Mouse (Mus musculus) liver, embryonic 12.5 days (tissue): ENCODE results near the gene Bcat1. TPM values are rescaled to one million over a fixed set of nuclear protein-coding genes. Genes with fewer than 3 reads are reported as not detected.

Source experiments
- ATAC-seq: fragments of 200-750 bp; cut with Nextera tagmentation; 2 replicates; pipeline ENCODE4 v1.8.0; 2017; ENCODE audit warnings: moderate number of reproducible peaks, mild to moderate bottlenecking, moderate library complexity
- H3K27ac ChIP-seq: fragments of 300-500 bp; sonication (generic); 2 replicates; pipeline ENCODE4 v1.5.1; 2016; ENCODE audit warnings: mild to moderate bottlenecking
- H3K27me3 ChIP-seq: fragments of 300-500 bp; sonication (generic); replicated peaks from 2 replicates; pipeline ENCODE4 v1.6.1; 2016; ENCODE audit warnings: mild to moderate bottlenecking, moderate library complexity
- H3K36me3 ChIP-seq: fragments of 300-500 bp; sonication (generic); 2 replicates; pipeline ENCODE4 v1.6.1; 2016; ENCODE audit warnings: mild to moderate bottlenecking, moderate library complexity
- H3K4me1 ChIP-seq: fragments of 300-500 bp; sonication (generic); 2 replicates; pipeline ENCODE4 v1.6.1; 2016
- H3K4me2 ChIP-seq: fragments of 300-500 bp; sonication (generic); 2 replicates; pipeline ENCODE4 v1.6.1; 2016; ENCODE audit warnings: mild to moderate bottlenecking, moderate library complexity
- H3K4me3 ChIP-seq: fragments of 300-500 bp; sonication (generic); 2 replicates; pipeline ENCODE4 v1.5.1; 2016; ENCODE audit warnings: mild to moderate bottlenecking, moderate library complexity
- H3K9ac ChIP-seq: fragments of 300-500 bp; sonication (generic); 2 replicates; pipeline ENCODE4 v1.6.1; 2016; ENCODE audit warnings: mild to moderate bottlenecking, moderate library complexity
- H3K9me3 ChIP-seq: fragments of 300-500 bp; sonication (generic); replicated peaks from 2 replicates; pipeline ENCODE4 v1.6.1; 2016; ENCODE audit warnings: mild to moderate bottlenecking, moderate library complexity
- WGBS: fragments of 180-500 bp; shearing (Covaris S2); methylation state at CpG from one replicate; pipeline ENCODE4 v1.1.7; 2016; ENCODE audit not compliant: insufficient replicate concordance; 5-methylcytosine and 5-hydroxymethylcytosine counted together
- polyA plus RNA-seq: library from polyadenylated mRNA; unstranded; fragments of >200 nt; fragmentation: Nextera tagmentation; extraction: Ambion mirVana; gene quantifications from 2 replicates; pipeline ENCODE4 v1.2.1, GENCODE M21; 2016

Bcat1 gene
- polyA plus RNA-seq, 1 experiment from 2014 or later: 0.93 TPM

DNA sequence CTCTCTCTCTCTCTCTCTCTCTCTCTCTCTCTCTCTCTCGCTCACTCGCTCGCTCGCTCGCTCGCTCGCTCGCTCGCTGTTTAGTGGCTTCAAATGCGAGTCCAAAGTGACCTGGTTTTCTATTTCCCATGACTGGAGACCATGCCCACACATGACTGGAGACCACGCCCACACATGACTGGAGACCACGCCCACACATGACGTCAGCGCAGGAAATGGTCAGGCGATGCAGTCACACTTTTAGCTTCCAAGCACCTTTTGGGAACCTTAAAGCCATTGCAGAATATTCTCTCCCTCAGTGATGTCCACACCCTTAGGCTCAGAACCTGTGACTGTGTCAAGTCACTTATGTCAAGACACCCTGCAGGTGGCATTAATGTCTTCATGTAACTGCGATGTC lies 59.3 kb downstream of the Bcat1 start:
- Histone ChIP-seq H3K9ac (no peak overlapping the region), H3K27me3 (no peaks in the 10 kb centered on the region), H3K27ac (no peak overlapping the region), H3K4me3 (no peak overlapping the region), H3K4me2 (no peak overlapping the region), H3K4me1 (peaks cover 5% of the 10 kb centered on the region; the same call in 1 of the 2 replicates), H3K36me3 (no peaks in the 10 kb centered on the region), H3K9me3 (no peaks in the 10 kb centered on the region)
- ATAC-seq: no peak
- WGBS: 85% methylated on average over 16 of the region's 16 CpGs

DNA sequence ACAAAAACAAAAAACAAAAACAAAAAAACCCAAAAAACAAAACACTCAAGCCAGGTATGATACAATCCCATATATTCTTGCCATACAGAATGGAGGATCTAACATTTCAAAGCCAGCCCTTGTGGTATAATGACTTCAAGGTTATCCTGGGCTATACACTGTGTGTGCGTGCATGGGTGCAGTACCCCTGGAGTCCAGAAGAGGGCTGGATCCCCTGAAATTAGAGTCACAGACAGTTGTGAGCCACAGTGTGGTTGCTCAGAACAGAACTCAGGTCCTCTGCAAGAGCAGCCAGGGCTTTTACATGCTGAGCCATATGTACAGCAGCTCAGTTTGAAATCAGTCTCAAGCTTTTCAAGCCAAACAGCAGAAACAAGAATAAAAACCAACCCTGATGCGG lies 61.0 kb downstream of the Bcat1 start:
- no peaks in the 10 kb centered on the region for H3K36me3 ChIP-seq
- H3K9me3 ChIP-seq: no peaks in the 10 kb centered on the region
- peaks cover 4% of the 10 kb centered on the region; the same call in 1 of the 2 replicates for H3K4me1 ChIP-seq
- no peak for ATAC-seq
- no peak overlapping the region for H3K27ac ChIP-seq
- WGBS: 93% methylated on average over 2 of the region's 2 CpGs
- no peaks in the 10 kb centered on the region for H3K27me3 ChIP-seq
- no peak overlapping the region for H3K9ac ChIP-seq
- H3K4me2 ChIP-seq: no peak overlapping the region
- no peak overlapping the region for H3K4me3 ChIP-seq

DNA sequence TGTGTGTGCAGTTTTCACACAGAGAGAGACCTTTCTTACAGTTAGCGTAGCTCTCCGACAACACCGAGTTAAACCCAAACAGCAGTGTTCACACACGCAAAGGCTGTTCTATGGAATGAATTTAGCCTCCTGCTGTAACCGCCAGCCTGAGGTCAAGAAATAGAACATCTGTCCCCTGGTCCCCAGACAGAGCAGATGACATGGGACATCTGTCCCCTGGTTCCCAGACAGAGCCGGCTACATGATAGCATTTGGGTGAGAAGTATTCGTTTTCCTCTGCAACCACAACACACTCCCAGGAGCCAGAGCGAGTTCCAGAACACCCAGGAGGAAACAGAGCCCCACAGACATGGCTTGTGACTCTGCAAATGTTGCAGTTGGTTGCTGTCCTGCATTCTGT lies 63.3 kb downstream of the Bcat1 start:
- Histone ChIP-seq H3K27ac (no peak overlapping the region), H3K27me3 (no peaks in the 10 kb centered on the region), H3K9ac (no peak overlapping the region), H3K4me2 (no peak overlapping the region), H3K4me1 (peaks cover under 1% of the 10 kb centered on the region; the same call in 1 of the 2 replicates), H3K4me3 (no peak overlapping the region), H3K9me3 (no peaks in the 10 kb centered on the region), H3K36me3 (no peaks in the 10 kb centered on the region)
- 66% methylated on average over 8 of the region's 8 CpGs for WGBS
- no peak for ATAC-seq

DNA sequence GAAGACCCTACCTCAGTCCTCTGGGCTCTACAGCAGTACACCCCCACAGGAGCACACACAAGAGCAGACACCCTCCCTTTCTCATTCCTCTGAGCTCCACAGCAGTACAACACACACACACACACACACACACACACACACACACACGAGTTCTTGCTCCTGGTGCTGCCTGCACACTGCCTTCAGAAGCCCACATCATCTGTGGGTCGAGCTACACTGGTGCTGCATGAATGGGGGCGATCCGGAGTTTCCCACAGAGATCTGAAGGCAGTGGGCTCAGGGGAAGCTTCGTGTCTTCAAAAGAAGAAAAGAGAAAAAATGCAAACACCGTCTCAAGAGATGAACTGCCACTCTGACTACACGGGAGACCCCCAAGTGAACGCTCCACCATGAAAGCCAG lies 64.8 kb downstream of the Bcat1 start:
- WGBS: 63% methylated on average over 8 of the region's 8 CpGs
- H3K27ac ChIP-seq: no peak overlapping the region
- H3K4me3 ChIP-seq: no peak overlapping the region
- no peak for ATAC-seq
- H3K4me2 ChIP-seq: no peak overlapping the region
- no peaks in the 10 kb centered on the region for H3K4me1 ChIP-seq
- H3K36me3 ChIP-seq: no peaks in the 10 kb centered on the region
- no peaks in the 10 kb centered on the region for H3K27me3 ChIP-seq
- H3K9me3 ChIP-seq: no peaks in the 10 kb centered on the region
- H3K9ac ChIP-seq: no peak overlapping the region

DNA sequence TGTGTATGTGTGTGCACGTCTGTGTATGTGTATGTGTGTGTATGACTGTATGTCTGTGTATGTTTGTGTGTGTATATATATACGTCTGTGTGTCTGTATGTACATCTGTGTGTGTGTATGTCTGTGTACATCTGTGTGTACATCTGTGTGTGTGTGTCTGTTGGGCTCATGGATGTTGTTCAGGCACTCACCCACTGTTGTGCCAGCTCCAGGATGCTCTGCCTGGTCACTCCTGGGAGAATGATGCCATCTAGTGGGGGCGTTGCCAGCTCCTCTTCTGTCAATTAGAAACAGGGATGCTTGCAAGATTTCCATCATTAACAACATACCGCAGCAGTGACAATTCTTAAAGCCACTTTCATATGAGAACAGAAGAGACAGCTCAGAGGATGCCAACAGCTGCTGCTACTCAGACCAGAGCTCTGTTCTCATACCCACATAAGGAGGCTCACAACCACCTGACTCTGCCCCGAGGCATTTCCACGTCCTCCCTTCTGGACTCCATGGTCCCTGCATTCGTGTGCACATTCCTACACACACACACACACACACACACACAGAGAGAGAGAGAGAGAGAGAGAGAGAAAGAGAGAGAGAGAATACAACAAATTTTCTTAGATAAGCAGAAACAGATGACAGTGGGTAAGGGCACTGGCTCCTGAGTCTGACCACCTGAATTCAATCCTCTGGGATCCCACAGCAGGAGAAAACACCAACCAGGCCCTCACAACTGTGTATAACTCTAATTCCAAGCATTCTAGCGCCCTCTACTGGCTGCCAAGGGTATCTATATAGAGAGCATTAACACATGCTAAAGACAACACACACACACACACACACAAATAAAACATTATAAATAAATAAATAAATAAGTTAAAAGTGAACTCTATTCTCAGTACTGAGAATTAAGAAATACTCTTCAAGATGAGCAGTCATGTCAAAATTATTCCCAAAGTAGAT lies 65.8 kb downstream of the Bcat1 start:
- no peaks in the 10 kb centered on the region for H3K4me1 ChIP-seq
- no peak overlapping the region for H3K9ac ChIP-seq
- no peak for ATAC-seq
- no peak overlapping the region for H3K4me2 ChIP-seq
- no peaks in the 10 kb centered on the region for H3K9me3 ChIP-seq
- no peaks in the 10 kb centered on the region for H3K36me3 ChIP-seq
- 59% methylated on average over 8 of the region's 8 CpGs for WGBS
- no peaks in the 10 kb centered on the region for H3K27me3 ChIP-seq
- H3K4me3 ChIP-seq: no peak overlapping the region
- H3K27ac ChIP-seq: no peak overlapping the region

DNA sequence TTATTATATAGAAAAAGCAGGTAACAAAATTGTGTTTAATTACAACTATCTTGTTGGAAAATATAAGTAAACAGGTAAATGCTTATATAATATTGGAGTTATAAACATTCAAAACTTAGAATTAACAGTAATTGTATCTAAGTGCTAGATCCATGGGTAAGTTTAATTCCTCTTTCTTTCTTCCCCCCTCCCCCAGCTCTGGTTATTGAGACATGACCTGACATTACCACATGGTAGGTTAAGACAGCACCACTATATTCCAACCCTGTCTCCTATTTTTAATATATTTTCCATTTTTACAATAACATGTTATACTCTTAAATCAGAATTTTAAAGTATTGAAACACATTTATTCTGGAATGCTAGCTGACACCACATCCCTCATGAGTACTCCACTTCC lies 72.5 kb downstream of the Bcat1 start:
- Histone ChIP-seq H3K4me3 (no peak overlapping the region), H3K4me2 (no peak overlapping the region), H3K4me1 (no peaks in the 10 kb centered on the region), H3K36me3 (no peaks in the 10 kb centered on the region), H3K9me3 (no peaks in the 10 kb centered on the region), H3K9ac (no peak overlapping the region), H3K27ac (no peak overlapping the region), H3K27me3 (no peaks in the 10 kb centered on the region)
- ATAC-seq: no peak

DNA sequence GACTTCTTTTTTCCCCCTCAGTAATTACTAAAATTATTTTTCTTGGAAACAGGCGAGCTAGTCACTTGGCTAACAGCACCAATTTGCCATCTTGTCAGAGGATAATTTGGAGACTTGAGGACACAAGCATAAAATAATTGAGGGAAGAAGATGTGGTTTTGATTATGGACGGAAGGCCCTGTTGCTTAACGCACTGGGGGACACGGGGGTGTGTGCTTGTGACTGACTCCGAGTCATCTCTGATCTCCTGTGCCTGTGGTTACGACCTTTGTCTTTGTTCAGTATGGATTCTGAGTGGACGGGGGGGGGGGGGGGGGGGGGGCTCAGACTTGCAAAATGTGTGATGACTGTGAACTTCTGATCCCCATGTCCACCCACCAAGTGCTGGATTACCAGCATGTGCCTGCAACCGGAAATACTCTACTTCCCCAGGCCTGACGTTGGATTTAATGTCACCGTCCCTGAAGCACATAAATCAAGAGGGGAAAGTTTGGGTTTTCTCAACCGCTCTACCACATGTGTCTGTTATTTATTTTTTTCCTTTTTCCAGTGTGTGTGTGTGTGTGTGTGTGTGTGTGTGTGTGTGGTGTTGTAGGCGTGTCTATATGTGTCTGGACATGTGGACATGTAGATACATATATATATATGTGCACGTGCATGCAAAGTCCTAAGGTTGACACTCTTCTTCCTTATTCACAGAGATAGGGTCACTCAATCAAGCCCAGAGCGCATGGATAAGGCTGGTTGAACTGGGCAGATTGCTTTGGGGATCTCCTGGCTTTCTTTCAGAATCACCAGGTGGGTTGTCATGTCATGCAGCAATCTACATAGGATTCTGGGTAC lies 73.7 kb downstream of the Bcat1 start:
- Histone ChIP-seq H3K9me3 (no peaks in the 10 kb centered on the region), H3K4me3 (no peak overlapping the region), H3K4me2 (no peak overlapping the region), H3K9ac (no peak overlapping the region), H3K27ac (no peak overlapping the region), H3K4me1 (no peaks in the 10 kb centered on the region), H3K27me3 (no peaks in the 10 kb centered on the region), H3K36me3 (no peaks in the 10 kb centered on the region)
- 56% methylated on average over 12 of the region's 14 CpGs for WGBS
- no peak for ATAC-seq

DNA sequence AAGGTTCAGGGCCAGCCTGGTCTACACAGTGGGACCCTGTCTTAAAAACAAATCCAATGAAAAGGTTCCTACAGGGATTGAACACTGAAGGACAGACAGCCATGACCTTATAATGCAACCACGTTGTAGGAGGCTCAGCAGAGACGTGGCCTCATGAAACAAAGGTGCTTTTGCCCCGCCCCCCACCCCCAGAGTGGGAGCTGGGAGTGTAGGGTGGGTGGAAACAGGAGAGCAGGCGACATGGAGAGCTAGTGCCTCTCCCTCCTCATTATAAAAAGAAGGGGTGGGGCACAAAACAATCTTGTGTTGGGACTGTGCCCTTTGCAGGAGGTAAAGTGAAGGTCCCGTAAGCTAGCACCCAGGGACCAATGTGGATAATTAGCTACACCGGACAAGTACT lies 74.5 kb downstream of the Bcat1 start:
- WGBS: 64% methylated on average over 6 of the region's 6 CpGs
- Histone ChIP-seq H3K4me2 (no peak overlapping the region), H3K4me1 (no peaks in the 10 kb centered on the region), H3K27me3 (no peaks in the 10 kb centered on the region), H3K9ac (no peak overlapping the region), H3K36me3 (no peaks in the 10 kb centered on the region), H3K27ac (no peak overlapping the region), H3K9me3 (no peaks in the 10 kb centered on the region), H3K4me3 (no peak overlapping the region)
- ATAC-seq: no peak

DNA sequence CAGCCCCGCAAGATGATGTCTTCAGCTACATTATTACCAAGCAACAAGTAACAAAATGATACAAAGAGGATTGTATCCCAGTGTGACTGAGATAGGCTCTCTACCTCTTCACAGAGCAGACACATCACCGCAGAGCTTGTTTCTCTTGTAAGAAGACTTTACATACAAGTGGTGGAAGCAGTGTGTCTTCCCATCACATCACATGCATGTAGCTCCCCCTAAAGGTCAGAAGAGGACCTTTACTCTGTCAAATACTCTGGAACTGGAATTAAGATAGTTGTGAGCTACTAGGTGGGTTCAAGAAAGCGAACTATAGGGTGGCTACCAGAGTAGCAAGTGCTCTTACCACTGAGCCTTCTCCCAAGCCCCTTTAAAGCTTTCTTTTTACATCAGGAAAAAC lies 78.8 kb downstream of the Bcat1 start:
- no peak for ATAC-seq
- H3K4me3 ChIP-seq: no peak overlapping the region
- WGBS: 71% methylated on average over 3 of the region's 3 CpGs
- no peak overlapping the region for H3K9ac ChIP-seq
- H3K36me3 ChIP-seq: no peaks in the 10 kb centered on the region
- H3K27me3 ChIP-seq: no peaks in the 10 kb centered on the region
- no peak overlapping the region for H3K27ac ChIP-seq
- H3K4me1 ChIP-seq: no peaks in the 10 kb centered on the region
- no peaks in the 10 kb centered on the region for H3K9me3 ChIP-seq
- H3K4me2 ChIP-seq: no peak overlapping the region

DNA sequence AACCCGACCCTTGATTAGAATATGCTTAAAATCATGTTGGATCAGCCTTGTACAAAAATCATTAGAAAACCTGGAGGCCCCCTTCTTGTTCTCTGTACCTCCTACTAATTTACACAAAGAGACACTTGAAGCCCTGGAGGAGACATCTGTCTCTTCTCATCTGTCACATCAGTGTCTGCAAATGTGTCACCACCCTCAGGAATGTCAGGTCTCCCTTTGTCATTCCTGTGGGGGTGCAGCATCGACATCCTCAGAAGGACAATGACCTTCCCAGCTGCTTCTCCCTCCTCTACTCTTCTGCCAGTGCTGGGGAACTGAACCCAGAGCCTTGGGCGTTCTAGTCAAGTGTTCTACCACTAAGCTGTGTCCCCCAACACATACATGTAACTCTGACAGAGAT lies 83.9 kb downstream of the Bcat1 start:
- no peaks in the 10 kb centered on the region for H3K4me1 ChIP-seq
- H3K36me3 ChIP-seq: no peaks in the 10 kb centered on the region
- whole genome bisulfite sequencing: 34% methylated on average over 3 of the region's 3 CpGs
- ATAC-seq: no peak
- no peaks in the 10 kb centered on the region for H3K27me3 ChIP-seq
- no peaks in the 10 kb centered on the region for H3K9me3 ChIP-seq
- H3K9ac ChIP-seq: no peak overlapping the region
- no peak overlapping the region for H3K27ac ChIP-seq
- no peak overlapping the region for H3K4me3 ChIP-seq
- H3K4me2 ChIP-seq: no peak overlapping the region

DNA sequence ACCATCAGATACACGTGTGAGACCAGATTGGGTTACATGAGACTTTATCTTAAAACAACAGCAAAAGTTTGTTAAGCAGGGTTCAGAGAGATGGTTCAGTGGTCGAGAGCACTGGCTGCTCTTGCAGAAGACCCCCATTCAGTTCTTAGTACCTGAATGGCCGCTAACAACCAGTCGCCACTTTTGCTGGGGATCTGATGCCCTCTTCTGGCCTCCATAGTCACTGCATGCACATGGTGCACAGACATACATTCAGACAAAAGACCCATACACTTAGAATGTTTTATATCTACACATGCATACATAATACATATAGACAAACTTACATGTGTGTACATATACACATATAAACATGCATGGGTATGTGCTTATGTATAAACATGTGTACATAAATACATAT lies 86.8 kb downstream of the Bcat1 start:
- Histone ChIP-seq H3K36me3 (no peaks in the 10 kb centered on the region), H3K27ac (no peak overlapping the region), H3K9me3 (no peaks in the 10 kb centered on the region), H3K4me1 (no peaks in the 10 kb centered on the region), H3K4me2 (no peak overlapping the region), H3K4me3 (no peak overlapping the region), H3K27me3 (no peaks in the 10 kb centered on the region), H3K9ac (no peak overlapping the region)
- ATAC-seq: no peak
- WGBS: 66% methylated on average over 4 of the region's 4 CpGs

DNA sequence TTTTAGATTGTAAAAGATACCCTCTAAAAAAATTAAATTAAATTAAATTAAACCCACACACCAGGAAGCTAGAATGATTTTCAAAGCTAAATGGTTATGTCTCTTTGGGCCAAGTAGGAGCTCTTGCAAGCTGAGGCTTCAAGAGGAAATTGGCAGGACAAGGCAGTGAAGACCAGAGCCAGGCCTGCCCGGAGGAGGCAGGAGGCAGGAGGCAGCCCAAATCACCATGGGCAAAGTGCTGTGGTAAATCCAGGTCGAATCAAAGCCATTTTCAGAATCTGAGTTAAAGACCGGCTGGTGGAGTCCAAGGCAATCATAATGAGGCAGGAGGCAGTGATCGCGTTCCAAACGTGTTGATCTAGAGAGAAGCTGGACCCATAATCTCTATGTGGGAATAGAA lies 88.3 kb downstream of the Bcat1 start:
- no peaks in the 10 kb centered on the region for H3K4me1 ChIP-seq
- H3K9ac ChIP-seq: no peak overlapping the region
- H3K9me3 ChIP-seq: no peaks in the 10 kb centered on the region
- no peaks in the 10 kb centered on the region for H3K36me3 ChIP-seq
- no peak overlapping the region for H3K4me2 ChIP-seq
- no peak overlapping the region for H3K4me3 ChIP-seq
- ATAC-seq: no peak
- 73% methylated on average over 6 of the region's 6 CpGs for WGBS
- no peak overlapping the region for H3K27ac ChIP-seq
- H3K27me3 ChIP-seq: no peaks in the 10 kb centered on the region
